Mouse (Mus musculus): Measurements from ENCODE around the gene Wasf2. TPM values are rescaled to one million over a fixed set of nuclear protein-coding genes. Genes with fewer than 3 reads are reported as not detected.
A peak's percentile ranks its signal among the peaks of the same experiment; 100 is the strongest.

Gene Wasf2
- total and polyA plus RNA-seq, 3 experiments = 14.9 to 59.5 (median 21.7) TPM

DNA sequence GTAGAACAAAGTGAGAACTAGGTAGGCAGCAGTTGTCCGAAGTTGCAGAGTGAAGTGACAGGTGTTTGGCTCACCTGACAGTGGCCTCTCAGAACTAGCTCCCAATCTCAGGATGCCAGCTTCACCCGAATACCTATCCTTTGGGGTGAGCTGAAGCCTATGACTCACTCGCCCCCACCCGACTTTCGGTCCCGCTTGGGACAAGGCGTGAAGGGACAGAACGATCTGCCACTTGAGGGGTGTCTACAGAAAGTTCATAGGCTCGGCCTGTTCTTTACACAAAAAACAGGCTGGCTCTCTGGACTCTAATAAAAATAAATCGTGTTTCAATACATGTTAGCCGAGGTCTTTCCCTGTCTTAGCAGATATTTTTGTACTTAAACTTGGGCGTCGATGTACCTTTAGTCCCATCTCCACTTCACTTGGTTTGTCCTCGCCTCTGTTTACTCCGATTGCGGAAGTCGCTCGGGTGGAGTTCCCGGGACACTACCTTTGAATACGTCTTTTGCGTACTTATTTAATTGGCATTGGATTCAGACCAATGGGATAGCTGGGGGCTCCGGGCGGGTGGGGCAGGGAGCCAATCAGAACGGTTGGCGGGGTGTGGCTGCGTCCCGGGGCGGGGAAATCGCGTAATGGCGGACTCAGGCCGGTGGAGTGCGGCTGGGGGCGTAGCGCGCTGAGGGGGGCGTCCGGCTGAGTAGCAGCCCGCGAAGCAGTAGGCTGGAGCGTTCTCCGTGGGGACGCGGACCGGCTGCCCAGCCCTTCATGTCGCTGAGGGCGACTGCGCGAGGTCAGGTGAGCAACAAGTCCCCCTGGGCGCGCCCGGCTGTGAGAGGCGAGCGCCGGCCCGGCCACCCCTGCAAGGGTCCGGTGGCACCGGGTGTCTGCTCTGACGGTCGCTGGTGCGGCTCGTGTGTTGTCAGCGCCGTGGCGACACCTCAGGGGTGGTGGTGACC, at the start of gene Wasf2 (continued):
- TF ChIP-seq NRF1 (IDR thresholded peaks at IDR 0.05; ENCODE audit: low read depth, low read length) = peak; percentile 58

DNA sequence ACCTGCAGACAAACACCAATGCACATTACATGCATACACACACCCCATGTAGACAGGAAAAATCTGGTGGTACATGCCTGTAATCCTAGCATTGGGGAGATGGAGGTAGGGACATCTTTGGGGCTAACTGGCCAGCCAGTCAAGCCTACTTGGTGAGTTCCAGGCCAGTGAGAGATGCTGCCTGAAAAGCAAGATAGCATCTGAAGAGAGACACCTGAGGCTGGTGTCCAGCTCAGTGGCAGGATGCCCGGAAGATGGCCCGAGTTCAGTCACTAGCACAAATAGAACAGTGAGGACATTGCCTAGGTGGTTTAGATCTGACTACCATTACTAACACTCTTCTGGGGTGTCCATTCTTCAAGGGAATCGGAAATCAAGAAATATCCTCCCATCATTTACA, 49.4 kb upstream of the Wasf2 start:
- H3K27me3 ChIP-seq (replicated peaks) = no peaks in the 10 kb centered on the region
- H3K4me3 ChIP-seq (replicated peaks in 1 of 3; ENCODE audit: low read depth in 2 of 3, low read length in 2 of 3, poor library complexity in 1 of 3) = no peak overlapping the region
- H3K4me1 ChIP-seq (ENCODE audit: control insufficient read depth in 1 of 2, insufficient read depth in 2 of 2) = peaks cover 15 to 53% of the 10 kb centered on the region in 2 experiments
- H3K79me2 ChIP-seq (replicated peaks; ENCODE audit: control insufficient read depth, extremely low read depth, insufficient read depth, poor library complexity, severe bottlenecking) = no peaks in the 10 kb centered on the region
- H3K4me2 ChIP-seq (ENCODE audit: insufficient read depth, low read depth, poor library complexity, severe bottlenecking) = no peak overlapping the region
- no peak overlapping the region for H3K27ac ChIP-seq (ENCODE audit: insufficient read depth, low read depth)
- in situ Hi-C loops (cut with MboI; ENCODE audit: low pct_ligation_motif_present, low pct_unique_long_range_greater_than_20kb, low sequenced_read_pairs) = loop anchor here (5.0 kb wide), 1 partner anchor 36 kb away; no protein-coding TSS in a partner anchor
- no peak overlapping the region for H3K9ac ChIP-seq (ENCODE audit: insufficient read depth, low read depth)
- TF ChIP-seq MEF2A (IDR thresholded peaks at IDR 0.05; ENCODE audit: borderline replicate concordance, low read depth, low read length) = no peak
- TF ChIP-seq USF2 (conservative IDR thresholded peaks at IDR 0.05; ENCODE audit: low read depth, low read length) = no peak
- TF ChIP-seq MAFK (IDR thresholded peaks at IDR 0.05; ENCODE audit: insufficient replicate concordance, low read length) = no peak
- no peak for DNase-seq (ENCODE audit: extremely low read depth)
- dilution Hi-C loops (cut with MboI; ENCODE audit: extremely low pct_ligation_motif_present, extremely low pct_unique_long_range_greater_than_20kb, low sequenced_read_pairs) = no loop called here
- H3K36me3 ChIP-seq (replicated peaks in 1 of 2; ENCODE audit: control insufficient read depth in 1 of 2, insufficient read depth in 1 of 2, low read length in 1 of 2) = peaks cover 0 to 42% of the 10 kb centered on the region in 2 experiments
- H3K9me3 ChIP-seq (replicated peaks; ENCODE audit: low read length) = no peaks in the 10 kb centered on the region

DNA sequence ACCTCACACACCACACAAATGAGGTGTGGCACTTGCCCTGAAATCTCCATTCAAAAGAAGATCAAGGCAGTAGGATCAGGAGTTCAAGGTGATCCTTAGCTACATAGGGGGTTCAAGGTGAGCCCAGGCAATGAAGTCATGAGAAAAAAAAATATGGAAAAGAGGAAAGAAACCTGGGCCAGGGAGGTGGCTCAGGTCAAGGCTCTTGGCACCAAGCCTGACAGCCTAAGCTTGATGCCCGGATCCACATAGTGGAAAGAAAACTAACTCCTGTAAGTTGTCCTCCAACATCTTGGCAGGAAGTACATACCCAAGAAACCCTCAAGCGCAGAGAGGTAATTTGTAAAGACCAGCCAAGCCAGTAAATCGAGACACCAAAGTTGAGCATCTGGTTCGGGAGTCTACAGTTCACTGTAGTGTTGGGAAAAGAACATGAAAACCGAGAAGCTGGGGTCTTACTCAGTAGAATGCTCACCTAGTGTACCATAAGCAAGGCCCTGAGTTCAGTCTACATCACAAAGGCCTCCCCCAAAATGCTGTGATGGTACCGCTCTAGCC, 48.0 kb upstream of the Wasf2 start:
- Histone ChIP-seq H3K79me2 (replicated peaks; ENCODE audit: control insufficient read depth, extremely low read depth, insufficient read depth, poor library complexity, severe bottlenecking) (no peaks in the 10 kb centered on the region), H3K4me3 (replicated peaks in 1 of 3; ENCODE audit: low read depth in 2 of 3, low read length in 2 of 3, poor library complexity in 1 of 3) (no peak overlapping the region), H3K36me3 (replicated peaks in 1 of 2; ENCODE audit: control insufficient read depth in 1 of 2, insufficient read depth in 1 of 2, low read length in 1 of 2) (peaks cover 0 to 37% of the 10 kb centered on the region in 2 experiments), H3K27me3 (replicated peaks) (no peaks in the 10 kb centered on the region), H3K4me2 (ENCODE audit: insufficient read depth, low read depth, poor library complexity, severe bottlenecking) (no peak overlapping the region), H3K9ac (ENCODE audit: insufficient read depth, low read depth) (no peak overlapping the region), H3K9me3 (replicated peaks; ENCODE audit: low read length) (no peaks in the 10 kb centered on the region), H3K27ac (ENCODE audit: insufficient read depth, low read depth) (no peak overlapping the region), H3K4me1 (ENCODE audit: control insufficient read depth in 1 of 2, insufficient read depth in 2 of 2) (peaks cover 19 to 56% of the 10 kb centered on the region in 2 experiments)
- in situ Hi-C loops (cut with MboI; ENCODE audit: low pct_ligation_motif_present, low pct_unique_long_range_greater_than_20kb, low sequenced_read_pairs) (loop anchor here (5.0 kb wide), 1 partner anchor 35 kb away; no protein-coding TSS in a partner anchor), dilution Hi-C loops (cut with MboI; ENCODE audit: extremely low pct_ligation_motif_present, extremely low pct_unique_long_range_greater_than_20kb, low sequenced_read_pairs) (no loop called here)
- no peak for TF ChIP-seq RCOR1 (conservative IDR thresholded peaks at IDR 0.05; ENCODE audit: low read depth, low read length)
- TF ChIP-seq JUND (conservative IDR thresholded peaks at IDR 0.05; ENCODE audit: low read depth, low read length) = no peak
- no peak for TF ChIP-seq MAFK (IDR thresholded peaks at IDR 0.05; ENCODE audit: insufficient replicate concordance, low read length)
- TF ChIP-seq TCF12 (IDR thresholded peaks at IDR 0.05; ENCODE audit: low read depth, low read length) = no peak
- no peak for TF ChIP-seq KAT2A (IDR thresholded peaks at IDR 0.05; ENCODE audit: insufficient replicate concordance, low read length)
- no peak for TF ChIP-seq CTCF (conservative IDR thresholded peaks at IDR 0.05 in 1 of 2, IDR thresholded peaks at IDR 0.05 in 1 of 2; ENCODE audit: low read depth in 2 of 2, low read length in 2 of 2)
- TF ChIP-seq POLR2AphosphoS2 (IDR thresholded peaks at IDR 0.05; ENCODE audit: low read depth, low read length) = no peak
- no peak for TF ChIP-seq NRF1 (IDR thresholded peaks at IDR 0.05; ENCODE audit: low read depth, low read length)
- no peak for TF ChIP-seq POLR2A (IDR thresholded peaks at IDR 0.05; ENCODE audit: low read depth, low read length)
- no peak for TF ChIP-seq JUN (IDR thresholded peaks at IDR 0.05; ENCODE audit: insufficient read depth, low read depth, low read length)
- TF ChIP-seq MAZ (IDR thresholded peaks at IDR 0.05; ENCODE audit: low read depth, low read length) = no peak
- TF ChIP-seq ETS1 (conservative IDR thresholded peaks at IDR 0.05; ENCODE audit: low read depth, low read length) = no peak
- TF ChIP-seq MAX (IDR thresholded peaks at IDR 0.05; ENCODE audit: low read length) = no peak
- no peak for DNase-seq (ENCODE audit: extremely low read depth)

All from CH12.LX (cell line).